Mouse (Mus musculus) forebrain, embryonic 14.5 days (tissue): ENCODE measurements at regions not wholly inside any gene's neighbourhood (a gene's known extent, or its start where the extent isn't known, plus 50 kb on each side); places are given as distances from the start of the nearest gene placed in this dataset.
A peak's percentile ranks its signal among the peaks of the same experiment; 100 is the strongest.

Source experiments
- ATAC-seq: fragments of 200-750 bp; cut with Nextera tagmentation; 2 replicates; pipeline ENCODE4 v1.8.0; 2017; ENCODE audit warnings: mild to moderate bottlenecking, moderate library complexity
- DNase-seq: peaks from one replicate; pipeline ENCODE4 v3.0.0-alpha.2; 2015; ENCODE audit warnings: low spot score
- H3K27ac ChIP-seq: fragments of 300-500 bp; sonication (generic); 2 replicates; pipeline ENCODE4 v1.5.1; 2014; ENCODE audit warnings: low read depth, mild to moderate bottlenecking, control low read depth, low read length, moderate library complexity
- H3K27me3 ChIP-seq: fragments of 300-500 bp; sonication (generic); replicated peaks from 2 replicates; pipeline ENCODE4 v1.6.1; 2014; ENCODE audit warnings: low read length, control low read depth, mixed read lengths; ENCODE audit not compliant: control insufficient read depth, insufficient read depth
- H3K36me3 ChIP-seq: fragments of 300-500 bp; sonication (generic); 2 replicates; pipeline ENCODE4 v1.6.1; 2014; ENCODE audit warnings: low read length, control low read depth; ENCODE audit not compliant: control insufficient read depth, insufficient read depth
- H3K4me1 ChIP-seq: fragments of 300-500 bp; sonication (generic); 2 replicates; pipeline ENCODE4 v1.6.1; 2014; ENCODE audit warnings: antibody characterized with exemption, low read length, control low read depth; ENCODE audit not compliant: control insufficient read depth, insufficient read depth
- H3K4me2 ChIP-seq: fragments of 300-500 bp; sonication (generic); 2 replicates; pipeline ENCODE4 v1.6.1; 2014; ENCODE audit warnings: mild to moderate bottlenecking, control low read depth, low read length
- H3K4me3 ChIP-seq: fragments of 300-500 bp; sonication (generic); 2 replicates; pipeline ENCODE4 v1.5.1; 2014; ENCODE audit warnings: low read depth, low read length, control low read depth
- H3K9ac ChIP-seq: fragments of 300-500 bp; sonication (generic); 2 replicates; pipeline ENCODE4 v1.6.1; 2014; ENCODE audit warnings: mild to moderate bottlenecking, low read length, control low read depth, moderate library complexity
- H3K9me3 ChIP-seq: fragments of 300-500 bp; sonication (generic); replicated peaks from 2 replicates; pipeline ENCODE4 v1.6.1; 2016; ENCODE audit warnings: low read length, control low read depth, mixed read lengths; ENCODE audit not compliant: control insufficient read depth
- WGBS: fragments of 180-500 bp; shearing (Covaris S2); extraction: QIAGEN DNeasy Blood & Tissue Kit; methylation state at CpG from one replicate; pipeline ENCODE4 v1.1.7; 2014; 5-methylcytosine and 5-hydroxymethylcytosine counted together

DNA sequence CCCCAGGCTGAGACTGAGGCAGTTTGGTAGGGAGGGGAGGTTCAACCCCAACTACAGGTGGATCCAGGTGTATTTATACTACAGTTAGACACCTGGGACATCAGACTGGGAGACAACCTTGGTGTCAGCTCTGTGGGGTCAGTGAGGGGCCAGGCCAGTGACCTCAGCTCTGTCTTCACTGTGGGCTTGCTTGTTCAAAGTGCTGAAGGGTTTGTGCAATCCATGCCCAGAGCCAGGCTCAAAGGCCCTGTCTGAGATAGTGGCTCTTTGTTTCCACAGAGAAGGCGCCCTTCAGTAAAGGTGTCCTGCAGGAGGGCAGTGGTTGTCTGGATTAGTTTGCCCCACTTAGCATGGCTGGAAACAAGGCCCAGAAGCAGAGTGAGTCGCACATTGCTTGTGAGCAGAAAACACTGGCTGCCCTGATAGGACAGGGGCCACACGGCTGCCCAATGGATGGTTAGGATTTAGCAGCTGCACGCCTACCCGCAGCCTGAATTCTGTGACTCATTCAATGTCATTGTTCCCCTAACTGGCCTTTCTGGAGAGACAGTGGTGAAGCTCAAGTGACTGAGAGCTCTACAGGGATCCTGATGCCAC, 154.7 kb downstream of the Cdh26 start:
- no peak overlapping the region for H3K27ac ChIP-seq
- no peak for DNase-seq
- no peaks in the 10 kb centered on the region; the same call in 1 of the 2 replicates for H3K4me1 ChIP-seq
- no peaks in the 10 kb centered on the region for H3K36me3 ChIP-seq
- H3K9me3 ChIP-seq, result no peaks in the 10 kb centered on the region
- H3K9ac ChIP-seq, result no peak overlapping the region
- H3K27me3 ChIP-seq, result no peaks in the 10 kb centered on the region
- no peak for ATAC-seq
- H3K4me3 ChIP-seq, result no peak overlapping the region
- no peak overlapping the region for H3K4me2 ChIP-seq
- WGBS, result 66% methylated on average over 5 of the region's 5 CpGs

GRCm38 (mm10) chr2:178587134-178587636, 156.9 kb downstream of the Cdh26 start:
- peak; percentile 63 for ATAC-seq
- H3K4me3 ChIP-seq, result no peak overlapping the region
- DNase-seq, result peak; percentile 58
- no peak overlapping the region for H3K27ac ChIP-seq
- no peaks in the 10 kb centered on the region for H3K9me3 ChIP-seq
- no peaks in the 10 kb centered on the region for H3K27me3 ChIP-seq
- no peaks in the 10 kb centered on the region; the same call in 1 of the 2 replicates for H3K4me1 ChIP-seq
- H3K9ac ChIP-seq, result no peak overlapping the region
- H3K36me3 ChIP-seq, result no peaks in the 10 kb centered on the region
- WGBS, result 5% methylated on average over 7 of the region's 7 CpGs
- no peak overlapping the region for H3K4me2 ChIP-seq

DNA sequence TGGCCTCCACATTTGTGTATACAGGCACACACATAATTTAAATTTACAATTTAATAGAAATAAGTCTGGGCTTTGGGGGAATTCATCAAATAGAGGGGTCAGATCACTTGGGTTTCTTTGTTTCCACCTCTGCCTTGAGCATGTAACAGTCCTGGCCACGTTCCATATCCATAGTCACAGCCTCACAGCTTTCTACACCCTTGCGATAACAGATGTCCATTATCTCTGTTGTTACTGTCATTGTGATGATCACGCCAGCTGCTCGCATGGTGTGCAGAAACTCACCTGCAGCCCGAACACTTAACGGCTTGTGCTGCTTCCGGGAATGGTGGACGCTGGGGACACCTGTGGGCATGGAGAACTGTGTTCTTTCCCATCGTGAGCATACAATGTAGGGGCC, 163.4 kb downstream of the Cdh26 start:
- 36% methylated on average over 9 of the region's 9 CpGs for WGBS
- Histone ChIP-seq H3K9me3 (no peaks in the 10 kb centered on the region), H3K9ac (no peak overlapping the region), H3K36me3 (no peaks in the 10 kb centered on the region), H3K4me3 (no peak overlapping the region), H3K4me2 (0 out of 2 replicates have a peak overlapping the region, but pooled peaks have one; percentile 8), H3K27ac (no peak overlapping the region), H3K4me1 (peaks cover 18% of the 10 kb centered on the region), H3K27me3 (no peaks in the 10 kb centered on the region)
- ATAC-seq (peak; percentile 33; the same call in 1 of the 2 replicates), DNase-seq (peak; percentile 69)

DNA sequence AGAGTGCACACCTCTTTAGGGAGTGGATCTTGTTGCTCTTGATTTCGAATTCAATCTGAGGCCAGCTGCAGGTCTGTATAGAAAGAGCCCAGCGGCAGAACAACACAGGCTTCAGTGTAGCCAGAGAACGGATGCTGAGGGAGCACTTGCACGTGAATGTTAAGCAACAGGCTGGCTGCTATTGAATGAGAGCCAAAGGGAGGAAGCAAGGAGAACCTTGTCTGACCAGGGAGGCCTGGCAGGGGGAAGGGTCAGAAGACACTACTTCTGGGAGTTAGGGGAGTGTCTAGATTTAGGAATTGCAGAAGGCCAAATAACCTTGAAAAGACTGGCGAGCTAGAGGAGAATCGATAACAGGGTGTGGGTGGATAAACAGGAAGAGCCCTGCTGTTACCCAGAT, 163.8 kb downstream of the Cdh26 start:
- ATAC-seq (peak; percentile 44), DNase-seq (peak; percentile 58)
- H3K27ac ChIP-seq, result no peak overlapping the region
- H3K36me3 ChIP-seq, result no peaks in the 10 kb centered on the region
- H3K4me1 ChIP-seq, result peaks cover 18% of the 10 kb centered on the region
- no peak overlapping the region for H3K9ac ChIP-seq
- no peaks in the 10 kb centered on the region for H3K27me3 ChIP-seq
- WGBS, result 22% methylated on average over 6 of the region's 6 CpGs
- H3K4me2 ChIP-seq, result no peak overlapping the region
- no peaks in the 10 kb centered on the region for H3K9me3 ChIP-seq
- no peak overlapping the region for H3K4me3 ChIP-seq

- no peak overlapping the region for H3K4me3 ChIP-seq
- H3K4me2 ChIP-seq, result peak overlapping the region; percentile 14; the same call in 1 of the 2 replicates
- no peaks in the 10 kb centered on the region for H3K9me3 ChIP-seq
- 0 out of 2 replicates have a peak overlapping the region, but pooled peaks have one; percentile 17 for H3K27ac ChIP-seq
- H3K27me3 ChIP-seq, result no peaks in the 10 kb centered on the region
- no peak overlapping the region for H3K9ac ChIP-seq
- H3K4me1 ChIP-seq, result peaks cover 18% of the 10 kb centered on the region
- 27% methylated on average over 16 of the region's 16 CpGs for WGBS
- DNase-seq, result peak; percentile 66
- no peaks in the 10 kb centered on the region for H3K36me3 ChIP-seq
- ATAC-seq, result peak; percentile 40; the same call in 1 of the 2 replicates
Observed at GRCm38 (mm10) chr2:178596312-178597083, 166.2 kb downstream of the Cdh26 start.

DNA sequence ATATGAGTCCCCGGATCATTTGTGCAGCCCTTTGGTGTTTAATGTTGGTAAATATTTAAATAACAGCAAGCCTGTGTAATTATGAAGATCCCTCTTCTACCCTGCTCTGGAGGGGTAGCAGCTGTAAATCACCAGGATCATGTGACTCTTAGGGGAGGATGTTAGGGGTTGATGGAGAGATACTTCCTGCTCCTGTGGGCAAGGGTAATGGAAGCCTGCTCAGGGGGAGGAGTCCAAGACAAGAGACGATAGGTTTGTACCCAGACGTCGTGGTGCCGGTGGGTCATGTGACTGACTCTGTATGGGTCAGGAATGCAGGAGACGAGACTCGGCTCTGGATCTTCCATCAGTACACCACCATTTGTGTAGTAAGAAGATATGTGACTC, 166.7 kb downstream of the Cdh26 start:
- Histone ChIP-seq H3K27me3 (no peaks in the 10 kb centered on the region), H3K4me3 (no peak overlapping the region), H3K4me2 (no peak overlapping the region), H3K4me1 (peaks cover 18% of the 10 kb centered on the region), H3K9me3 (no peaks in the 10 kb centered on the region), H3K36me3 (no peaks in the 10 kb centered on the region), H3K27ac (no peak overlapping the region), H3K9ac (no peak overlapping the region)
- WGBS, result 62% methylated on average over 7 of the region's 7 CpGs
- ATAC-seq (peak; percentile 47; the same call in 1 of the 2 replicates), DNase-seq (no peak)

GRCm38 (mm10) chr2:178598371-178598770, 168.0 kb downstream of the Cdh26 start:
- Histone ChIP-seq H3K9me3 (no peaks in the 10 kb centered on the region), H3K4me3 (no peak overlapping the region), H3K4me1 (peaks cover 18% of the 10 kb centered on the region), H3K27me3 (no peaks in the 10 kb centered on the region), H3K9ac (no peak overlapping the region), H3K27ac (no peak overlapping the region), H3K36me3 (no peaks in the 10 kb centered on the region), H3K4me2 (no peak overlapping the region)
- no peak for ATAC-seq
- WGBS, result 92% methylated on average over 5 of the region's 5 CpGs
- no peak for DNase-seq

DNA sequence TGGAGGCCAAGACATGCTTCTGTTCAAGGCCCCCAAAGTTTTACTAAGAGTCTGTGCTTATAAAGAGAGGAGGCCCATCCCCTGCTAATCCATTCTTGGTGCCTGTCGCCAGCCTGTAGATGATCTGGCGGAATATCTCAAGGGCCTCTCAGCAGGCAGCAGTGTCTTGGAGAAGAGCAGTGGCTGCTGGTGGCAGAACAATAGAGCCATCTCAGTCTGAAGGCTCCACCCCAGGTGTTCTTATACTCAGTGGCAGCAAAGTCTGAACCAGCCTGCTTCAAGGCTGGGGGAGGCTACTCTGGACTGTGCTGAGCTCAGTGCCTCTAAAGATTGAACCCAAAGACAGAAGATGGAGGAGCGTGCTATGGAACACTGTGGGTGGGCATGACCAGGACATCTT, 168.5 kb downstream of the Cdh26 start:
- ATAC-seq, result no peak
- no peaks in the 10 kb centered on the region for H3K36me3 ChIP-seq
- no peak overlapping the region for H3K4me3 ChIP-seq
- H3K9me3 ChIP-seq, result no peaks in the 10 kb centered on the region
- DNase-seq, result no peak
- no peak overlapping the region for H3K4me2 ChIP-seq
- no peak overlapping the region for H3K27ac ChIP-seq
- no peaks in the 10 kb centered on the region for H3K27me3 ChIP-seq
- WGBS, result 77% methylated on average over 3 of the region's 3 CpGs
- peaks cover 14% of the 10 kb centered on the region for H3K4me1 ChIP-seq
- H3K9ac ChIP-seq, result no peak overlapping the region

DNA sequence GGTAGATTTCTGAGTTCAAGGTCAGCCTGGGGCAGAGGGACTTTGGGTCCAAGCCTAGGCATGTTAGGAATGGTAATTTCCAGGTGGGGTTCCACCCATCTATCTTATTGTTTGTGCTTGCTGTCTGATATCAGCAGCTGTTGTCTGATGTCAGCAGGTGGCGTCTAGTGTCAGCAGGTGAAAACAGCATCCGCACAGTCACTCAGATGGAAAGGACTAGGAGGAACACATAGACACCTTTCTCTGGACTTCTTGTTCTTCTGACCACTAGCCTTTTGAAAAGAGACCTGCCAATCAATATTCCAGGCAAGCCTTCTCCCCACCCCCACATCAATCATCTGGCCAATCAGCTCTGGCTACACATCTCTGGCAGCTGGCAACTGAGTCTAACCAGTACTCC, 173.1 kb downstream of the Cdh26 start:
- Histone ChIP-seq H3K4me2 (no peak overlapping the region), H3K27me3 (no peaks in the 10 kb centered on the region), H3K9me3 (no peaks in the 10 kb centered on the region), H3K9ac (no peak overlapping the region), H3K27ac (no peak overlapping the region), H3K4me1 (no peaks in the 10 kb centered on the region), H3K36me3 (no peaks in the 10 kb centered on the region), H3K4me3 (no peak overlapping the region)
- DNase-seq (no peak), ATAC-seq (no peak)
- 89% methylated on average over 2 of the region's 2 CpGs for WGBS
